In genomic region chr2:152020255-152020654, GRCm38 (mm10) we compare ENCODE assay signal across 8 mouse cellular contexts. TPM values are rescaled to one million over a fixed set of nuclear protein-coding genes. Genes with fewer than 3 reads are reported as not detected.
DNase-seq lines count a peak whose midpoint lies in the region; ATAC-seq lines count a peak whose summit lies in the region.

No protein-coding gene starts in this region.

- peaks cover 33% of the 10 kb centered on the region for H3K4me1 ChIP-seq in forebrain, embryonic 10.5 days

- peak; percentile 95 for ATAC-seq in megakaryocyte progenitor cell, adult 5-6 weeks (replicated peaks; ENCODE audit: poor library complexity)

- 21% methylated on average over 6 of the region's 6 CpGs for WGBS in forebrain, embryonic 10.5 days

- H3K27ac ChIP-seq in forebrain, embryonic 10.5 days, result no peak overlapping the region

- no peaks in the 10 kb centered on the region for H3K36me3 ChIP-seq in forebrain, embryonic 10.5 days (replicated peaks)

- H3K27me3 ChIP-seq in forebrain, embryonic 10.5 days (ENCODE audit: poor library complexity, severe bottlenecking), result no peaks in the 10 kb centered on the region

- H3K4me3 ChIP-seq in forebrain, embryonic 10.5 days, result no peak overlapping the region

- H3K9me3 ChIP-seq in forebrain, embryonic 10.5 days, result no peaks in the 10 kb centered on the region

- DNase-seq in gastrocnemius, postnatal 10 days, result peak; percentile 51
- DNase-seq in gastrocnemius, postnatal 4 days (ENCODE audit: low spot score in 2 of 2), result no peak
- DNase-seq in 416B (ENCODE audit: low read depth), result peak; percentile 60
- peak; percentile 54 to 56 for DNase-seq in adrenal gland, postnatal 36 days
- peak; percentile 70 for DNase-seq in forebrain, embryonic 10.5 days (ENCODE audit: extremely low spot score, low spot score)
- peak; percentile 51 to 59 for DNase-seq in kidney, postnatal 25 days
- DNase-seq in right cerebral cortex, postnatal 4 days, result peak; percentile 71

RNA-seq across cellular contexts. Expression of gene Slc52a3, which starts 23.9 kb away (rescaled TPM):
- 1 to 10 TPM; 1.1 to 1.3 TPM for total RNA-seq in gastrocnemius, postnatal 10 days (2021)
- total RNA-seq in gastrocnemius, postnatal 4 days (2021), result 1 to 10 TPM; 1.3 to 1.6 TPM
- 1 to 10 TPM; 2.1 to 3.6 TPM for total RNA-seq in adrenal gland, postnatal 36 days (2021)
- polyA plus RNA-seq in forebrain, embryonic 10.5 days (2016; fragmentation: Nextera tagmentation; extraction: Ambion mirVana), result 0.69 and 0.79 TPM in 2 replicates
- total RNA-seq in megakaryocyte progenitor cell, adult 5-6 weeks (2015), result 0.22 TPM in 1 of 2 replicates, not detected in the other
- total RNA-seq in megakaryocyte progenitor cell, adult 5-6 weeks (2017), result 0.12 TPM in 1 of 2 replicates, not detected in the other

RNA-seq across cellular contexts. Expression of gene Fam110a, which starts 40.2 kb away (rescaled TPM):
- total RNA-seq in gastrocnemius, postnatal 10 days (2021), result 1 to 10 TPM; 5.6 to 6.6 TPM
- total RNA-seq in gastrocnemius, postnatal 4 days (2021), result 10 to 100 TPM; 11.1 to 14.3 TPM
- total RNA-seq in adrenal gland, postnatal 36 days (2021), result 1 to 10 TPM; 8.5 to 9.6 TPM
- polyA plus RNA-seq in forebrain, embryonic 10.5 days (2016; fragmentation: Nextera tagmentation; extraction: Ambion mirVana), result 60.3 and 70.4 TPM in 2 replicates
- total RNA-seq in megakaryocyte progenitor cell, adult 5-6 weeks (2015), result 5.6 and 8.2 TPM in 2 replicates
- total RNA-seq in megakaryocyte progenitor cell, adult 5-6 weeks (2017), result 3.8 and 4.6 TPM in 2 replicates

Comparison
In these comparisons a context has a peak if more than half of its experiments do, and no peak if none do; other contexts are left out.
1. DNase-seq: peak in gastrocnemius, postnatal 10 days (single experiment), 416B (single experiment), adrenal gland, postnatal 36 days (2 of 2), forebrain, embryonic 10.5 days (single experiment), kidney, postnatal 25 days (2 of 2) and right cerebral cortex, postnatal 4 days (single experiment); none in gastrocnemius, postnatal 4 days (0 of 2).